Mouse (Mus musculus) embryonic facial prominence, embryonic 10.5 days (tissue): ENCODE measurements around the gene Fam186b. TPM values are rescaled to one million over a fixed set of nuclear protein-coding genes. Genes with fewer than 3 reads are reported as not detected.

Experiments
- DNase-seq: peaks from one replicate; pipeline ENCODE4 v3.0.0-alpha.2; 2017; ENCODE audit warnings: low spot score
- H3K27ac ChIP-seq: fragments of 300-500 bp; sonication (generic); replicated peaks from 2 replicates; pipeline ENCODE4 v1.5.1; 2016; ENCODE audit warnings: mild to moderate bottlenecking
- H3K27me3 ChIP-seq: fragments of 300-500 bp; sonication (generic); replicated peaks from 2 replicates; pipeline ENCODE4 v1.6.1; 2016; ENCODE audit warnings: low read depth, mild to moderate bottlenecking; ENCODE audit not compliant: poor library complexity, severe bottlenecking
- H3K36me3 ChIP-seq: fragments of 300-500 bp; sonication (generic); replicated peaks from 2 replicates; pipeline ENCODE4 v1.6.1; 2016; ENCODE audit warnings: mild to moderate bottlenecking, moderate library complexity
- H3K4me1 ChIP-seq: fragments of 300-500 bp; sonication (generic); 2 replicates; pipeline ENCODE4 v1.6.1; 2016
- H3K4me3 ChIP-seq: fragments of 300-500 bp; sonication (generic); 2 replicates; pipeline ENCODE4 v1.5.1; 2016; ENCODE audit warnings: mild to moderate bottlenecking, moderate library complexity
- H3K9me3 ChIP-seq: fragments of 300-500 bp; sonication (generic); 2 replicates; pipeline ENCODE4 v1.6.1; 2016; ENCODE audit warnings: mild to moderate bottlenecking
- WGBS: fragments of 180-500 bp; shearing (Covaris S2); methylation state at CpG from one replicate; pipeline ENCODE4 v1.1.7; 2016; 5-methylcytosine and 5-hydroxymethylcytosine counted together
- polyA plus RNA-seq: library from polyadenylated mRNA; unstranded; fragments of >200 nt; fragmentation: Nextera tagmentation; extraction: Ambion mirVana; gene quantifications from 2 replicates; pipeline ENCODE4 v1.2.1, GENCODE M21; 2016

Fam186b gene
- polyA plus RNA-seq, result 0.30 TPM in 1 of 2 replicates, not detected in the other

DNA sequence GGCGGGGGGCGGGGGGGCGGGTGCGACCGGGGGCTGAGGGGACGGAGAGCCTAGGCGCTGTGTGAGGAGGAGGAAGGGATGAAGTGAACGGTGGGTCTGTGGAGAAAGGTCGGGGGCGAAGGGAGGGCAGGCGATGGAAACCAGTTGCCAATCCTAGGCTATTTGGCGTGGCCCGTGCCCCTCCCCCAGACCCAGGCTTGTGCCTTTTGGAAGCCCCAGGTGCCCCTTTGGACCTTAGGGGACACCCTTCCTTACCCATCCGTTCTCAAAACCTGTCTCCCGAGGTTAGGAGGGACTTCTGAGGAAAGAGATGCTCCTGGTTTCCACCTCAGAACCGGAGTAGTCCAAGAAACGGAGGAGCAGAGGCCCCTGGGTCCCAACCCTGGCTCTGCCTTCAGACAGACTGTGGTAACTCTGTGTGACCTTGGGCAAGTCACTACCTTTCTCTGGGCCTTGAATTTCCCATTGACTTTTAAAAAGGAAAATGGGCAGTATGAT, at the start of gene Fam186b:
Fam186b (minus strand) TSS at position 405 of the 498 bp plus-strand sequence.
- under 1% methylated on average over 16 of the region's 17 CpGs for WGBS
- no peak for DNase-seq
- H3K27ac ChIP-seq, result peak within 1 kb of the TSS; percentile 93

DNA sequence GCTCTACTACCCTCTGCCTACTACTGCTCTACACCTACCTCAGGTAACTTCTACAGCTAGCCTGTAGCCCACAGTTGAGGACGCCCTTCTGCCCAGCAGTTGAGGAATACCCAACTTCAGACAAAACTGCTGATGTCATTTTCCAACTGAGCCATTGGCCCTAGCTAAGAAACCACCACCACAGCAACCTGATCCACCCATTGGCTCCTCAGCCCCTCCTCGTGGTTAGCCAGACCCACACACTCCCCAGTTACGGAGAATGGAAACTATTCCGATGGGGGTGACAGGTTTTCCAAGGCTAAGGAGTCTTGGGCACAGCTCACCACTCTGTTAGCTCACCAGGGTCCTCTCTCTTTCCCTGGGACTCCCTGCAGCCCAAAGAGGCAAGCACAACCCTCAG, 49.3 kb upstream of the Fam186b start:
- Histone ChIP-seq H3K27ac (peak overlapping the region; percentile 84), H3K9me3 (no peaks in the 10 kb centered on the region), H3K4me1 (peaks cover 69% of the 10 kb centered on the region)

More for the DNA sequence above, at the start of gene Fam186b:
- peak within 1 kb of the TSS; percentile 81 for H3K4me3 ChIP-seq
- peaks cover 20% of the 10 kb centered on the region for H3K4me1 ChIP-seq
- peaks cover 9% of the 10 kb centered on the region for H3K36me3 ChIP-seq
- H3K27me3 ChIP-seq, result no peaks in the 10 kb centered on the region
- H3K9me3 ChIP-seq, result no peaks in the 10 kb centered on the region

DNA sequence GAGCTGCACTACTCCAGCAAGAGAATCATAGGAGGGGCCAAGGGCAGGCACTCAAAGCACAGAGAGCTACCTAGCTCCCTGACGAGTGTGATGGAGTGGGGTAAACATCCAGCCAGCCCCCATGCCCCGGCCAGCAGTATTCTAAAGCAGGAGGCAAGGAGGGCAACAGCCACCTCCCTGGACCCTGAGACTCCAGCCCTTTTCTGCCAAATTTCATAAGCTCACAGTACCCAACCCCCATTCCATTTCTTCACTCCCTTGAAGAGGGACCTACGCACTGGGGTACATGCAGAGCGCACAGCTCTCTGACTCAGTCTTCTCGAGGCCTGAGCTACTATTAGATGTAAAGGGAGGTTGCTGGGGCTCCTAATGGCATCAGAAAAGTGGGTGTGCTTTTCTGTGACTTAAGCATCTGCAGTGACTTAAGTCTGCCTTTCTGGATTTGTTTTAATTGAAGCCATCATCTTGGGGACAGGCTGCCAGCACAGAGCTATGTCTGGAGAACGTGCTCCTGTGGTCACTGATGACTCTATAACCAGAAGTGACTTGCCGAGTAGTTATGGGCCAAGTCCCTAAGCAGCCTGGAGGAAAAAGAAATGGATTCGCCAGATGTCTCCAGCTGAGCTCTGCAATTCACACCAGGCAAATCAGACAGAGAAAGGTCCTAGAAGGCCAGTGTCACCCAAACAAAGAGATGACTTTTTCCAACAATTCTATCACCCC, 48.6 kb upstream of the Fam186b start:
- no peak for DNase-seq
- Histone ChIP-seq H3K27ac (peak overlapping the region; percentile 84), H3K27me3 (no peaks in the 10 kb centered on the region), H3K4me3 (no peak overlapping the region), H3K9me3 (no peaks in the 10 kb centered on the region), H3K36me3 (peaks cover 7% of the 10 kb centered on the region; the same call in 1 of the 2 replicates), H3K4me1 (peaks cover 71% of the 10 kb centered on the region)
- 58% methylated on average over 8 of the region's 8 CpGs for WGBS

More for the DNA sequence above, 49.3 kb upstream of the Fam186b start:
- Histone ChIP-seq H3K36me3 (peaks cover 7% of the 10 kb centered on the region; the same call in 1 of the 2 replicates), H3K27me3 (no peaks in the 10 kb centered on the region), H3K4me3 (no peak overlapping the region)
- 73% methylated on average over 4 of the region's 4 CpGs for WGBS
- no peak for DNase-seq

DNA sequence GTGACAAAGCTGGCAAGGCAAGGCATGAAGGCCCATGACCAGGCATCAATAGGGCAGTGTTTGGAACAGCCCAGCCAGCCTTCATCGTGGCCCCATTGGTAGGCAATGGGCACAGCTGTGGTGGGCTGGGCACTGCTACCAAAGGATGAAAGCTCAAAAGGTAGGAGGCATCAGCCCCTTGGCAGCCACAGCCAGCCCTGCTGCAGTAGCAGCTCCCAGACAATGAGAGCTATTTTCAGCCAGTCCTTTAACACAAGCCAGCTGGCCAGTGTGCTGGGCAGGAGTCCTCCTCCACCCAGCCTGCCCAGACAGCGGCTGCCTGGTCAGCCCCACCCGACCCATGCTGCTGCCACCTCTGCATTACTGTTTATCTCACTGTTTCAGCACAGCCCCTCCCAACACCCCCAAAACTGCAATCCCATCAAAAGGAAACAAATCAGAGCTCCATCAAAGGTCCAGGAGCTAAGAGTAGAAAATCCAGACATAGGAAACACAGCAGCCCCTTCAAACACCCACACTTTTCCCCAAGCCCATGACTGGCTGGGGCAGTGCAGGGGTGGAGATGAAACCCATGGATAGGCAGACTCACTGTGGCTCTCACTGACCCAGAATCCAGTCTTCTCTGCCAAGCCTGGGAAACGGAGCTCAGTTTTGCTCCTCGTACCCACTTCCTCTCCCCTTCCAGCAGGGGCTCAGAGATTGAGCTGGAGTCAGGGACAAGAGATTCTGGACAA, 47.9 kb upstream of the Fam186b start:
- no peak overlapping the region for H3K4me3 ChIP-seq
- no peaks in the 10 kb centered on the region for H3K9me3 ChIP-seq
- peaks cover 78% of the 10 kb centered on the region for H3K4me1 ChIP-seq
- no peaks in the 10 kb centered on the region for H3K27me3 ChIP-seq
- peak; percentile 57 for DNase-seq
- H3K36me3 ChIP-seq, result 0 out of 2 replicates have a peak, but pooled peaks cover 4% of the 10 kb centered on the region
- WGBS, result 54% methylated on average over 5 of the region's 5 CpGs
- peak overlapping the region; percentile 84 for H3K27ac ChIP-seq

DNA sequence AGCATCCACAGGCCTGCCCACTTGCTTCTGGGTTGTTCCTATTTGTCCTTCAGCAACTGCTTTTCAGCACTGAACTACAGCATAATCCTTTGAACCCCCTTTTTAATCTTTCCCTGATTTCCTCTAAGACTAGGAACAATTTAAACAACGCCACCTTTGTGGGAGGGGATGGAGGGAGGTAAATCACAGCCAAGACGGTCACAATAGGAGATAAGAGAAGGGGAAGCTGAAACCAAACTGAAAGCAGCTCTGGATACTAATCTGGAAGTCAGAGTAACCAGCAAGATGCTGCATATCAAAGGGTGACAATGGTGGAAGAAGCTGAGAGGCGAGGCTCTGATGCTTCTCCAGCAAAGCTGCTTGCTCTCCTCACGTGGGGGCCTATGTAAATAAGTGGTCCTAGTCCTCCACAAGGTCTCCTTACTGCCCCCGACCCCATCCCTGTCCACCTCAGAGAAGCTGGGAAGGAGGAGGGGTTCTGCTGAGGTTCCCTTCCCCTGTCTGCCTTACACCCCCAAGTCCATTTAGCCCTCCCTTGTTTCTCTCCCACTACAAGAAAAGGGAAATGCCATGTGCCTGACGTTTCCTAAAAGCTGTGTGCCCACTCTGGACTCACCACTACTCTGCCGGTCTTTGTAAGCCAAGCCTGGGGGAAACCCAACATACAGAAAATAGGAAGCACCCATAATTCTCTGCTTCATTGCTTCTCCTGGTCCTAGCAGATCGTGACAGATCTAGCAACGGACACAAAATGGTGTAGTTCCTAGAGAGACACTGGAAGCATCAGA, 46.7 kb upstream of the Fam186b start:
- H3K4me3 ChIP-seq, result no peak overlapping the region
- no peaks in the 10 kb centered on the region for H3K9me3 ChIP-seq
- no peaks in the 10 kb centered on the region for H3K27me3 ChIP-seq
- DNase-seq, result no peak
- peak overlapping the region; percentile 84 for H3K27ac ChIP-seq
- 66% methylated on average over 9 of the region's 9 CpGs for WGBS
- peaks cover 10% of the 10 kb centered on the region; the same call in 1 of the 2 replicates for H3K36me3 ChIP-seq
- H3K4me1 ChIP-seq, result peaks cover 78% of the 10 kb centered on the region

DNA sequence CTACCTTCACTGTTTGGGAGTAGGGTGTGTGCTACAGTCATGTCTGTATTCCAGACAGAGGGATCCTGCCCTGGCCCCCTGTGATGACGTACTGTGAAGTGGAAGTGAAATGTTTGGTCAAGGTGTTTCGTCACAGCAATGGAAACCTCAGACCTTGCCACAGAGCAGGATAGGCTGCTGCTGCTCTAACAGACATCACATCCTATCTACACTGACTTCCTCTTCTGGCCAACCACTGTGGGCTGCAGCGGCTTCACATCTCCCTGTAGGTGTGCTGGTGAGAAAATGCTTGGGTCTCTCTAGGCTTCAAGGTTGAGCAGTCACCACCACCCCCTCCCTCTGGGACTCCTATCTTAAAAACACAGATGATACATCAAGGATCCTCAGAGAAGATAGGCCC, 45.4 kb upstream of the Fam186b start:
- no peak for DNase-seq
- H3K4me3 ChIP-seq, result no peak overlapping the region
- peaks cover 10% of the 10 kb centered on the region; the same call in 1 of the 2 replicates for H3K36me3 ChIP-seq
- H3K27ac ChIP-seq, result peak overlapping the region; percentile 84; the same call in 1 of the 2 replicates
- H3K4me1 ChIP-seq, result peaks cover 85% of the 10 kb centered on the region
- no peaks in the 10 kb centered on the region for H3K27me3 ChIP-seq
- WGBS, result 87% methylated on average over 3 of the region's 3 CpGs
- no peaks in the 10 kb centered on the region for H3K9me3 ChIP-seq

DNA sequence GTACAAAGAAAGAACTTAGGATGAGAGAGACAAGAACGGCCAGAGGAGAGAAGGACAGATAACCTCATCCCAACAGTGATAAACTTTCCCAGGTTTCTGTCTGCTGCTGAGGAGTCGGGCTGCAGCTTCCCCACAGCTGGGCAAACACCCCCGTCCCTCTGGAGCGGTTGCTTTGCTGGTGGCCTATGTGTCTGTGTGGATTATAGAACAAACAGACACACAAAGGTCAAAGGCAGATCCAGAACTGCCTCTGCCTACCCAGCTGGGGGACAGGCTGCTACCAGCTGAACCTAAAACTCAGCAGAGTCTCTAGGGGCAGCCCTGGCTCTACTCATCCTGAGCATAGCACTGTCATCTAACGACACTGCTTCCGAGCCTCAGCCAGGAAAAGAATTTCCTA, 44.0 kb upstream of the Fam186b start:
- no peak overlapping the region for H3K4me3 ChIP-seq
- DNase-seq, result no peak
- H3K9me3 ChIP-seq, result no peaks in the 10 kb centered on the region
- 47% methylated on average over 6 of the region's 6 CpGs for WGBS
- no peaks in the 10 kb centered on the region for H3K27me3 ChIP-seq
- H3K27ac ChIP-seq, result peak overlapping the region; percentile 60
- peaks cover 18% of the 10 kb centered on the region for H3K36me3 ChIP-seq
- H3K4me1 ChIP-seq, result peaks cover 91% of the 10 kb centered on the region

DNA sequence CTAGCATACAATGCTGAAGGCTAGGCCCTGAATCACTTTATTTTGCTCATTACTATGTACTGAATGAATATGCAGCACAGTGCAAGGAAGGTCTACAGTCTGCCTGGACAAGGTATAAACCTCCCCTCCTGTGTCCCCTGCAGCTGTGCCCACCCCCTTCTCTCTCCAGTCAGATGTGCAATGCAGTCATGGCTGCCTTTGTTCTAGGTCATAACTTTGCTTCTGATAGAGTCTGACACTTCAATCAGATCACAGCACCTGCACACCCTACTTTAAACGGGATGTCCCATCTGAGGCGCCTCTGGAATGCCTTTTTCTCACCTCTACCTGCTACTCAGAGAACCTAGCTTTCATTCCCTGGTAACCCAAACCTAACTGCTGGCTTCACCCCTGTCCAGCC, 43.2 kb upstream of the Fam186b start:
- Histone ChIP-seq H3K27ac (peak overlapping the region; percentile 60; the same call in 1 of the 2 replicates), H3K4me1 (peaks cover 91% of the 10 kb centered on the region), H3K9me3 (no peaks in the 10 kb centered on the region), H3K27me3 (no peaks in the 10 kb centered on the region), H3K36me3 (peaks cover 21% of the 10 kb centered on the region), H3K4me3 (no peak overlapping the region)
- WGBS, result 73% methylated on average over 2 of the region's 2 CpGs
- DNase-seq, result no peak

DNA sequence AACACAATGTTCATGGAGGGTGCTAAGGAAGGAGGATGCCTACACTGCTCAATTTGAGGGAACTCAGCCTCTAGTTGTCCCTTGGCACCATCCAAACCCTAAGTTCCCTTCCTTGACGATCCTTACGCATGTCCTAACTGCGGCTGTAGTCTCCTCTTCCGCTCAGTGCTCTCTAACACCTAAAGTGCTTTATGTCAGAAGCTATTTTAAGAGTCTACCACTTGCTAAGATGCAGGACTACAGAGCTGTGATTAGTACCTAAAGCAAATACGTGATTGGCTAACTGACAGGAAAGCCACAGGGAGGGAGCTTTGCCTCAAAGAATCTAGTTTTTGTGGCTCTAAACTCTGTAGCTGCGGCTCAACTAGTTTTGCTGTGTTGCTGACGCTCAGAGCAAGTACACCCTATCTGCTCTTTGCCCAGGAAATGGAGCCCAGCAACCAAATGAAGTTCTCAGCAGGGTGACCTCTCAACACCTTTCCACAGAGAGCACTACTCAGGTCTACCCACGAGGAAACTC, 40.2 kb upstream of the Fam186b start:
- Histone ChIP-seq H3K4me3 (no peak overlapping the region), H3K27ac (peak overlapping the region; percentile 26), H3K27me3 (no peaks in the 10 kb centered on the region), H3K4me1 (peaks cover 92% of the 10 kb centered on the region), H3K36me3 (peaks cover 29% of the 10 kb centered on the region), H3K9me3 (no peaks in the 10 kb centered on the region)
- DNase-seq, result no peak
- WGBS, result 82% methylated on average over 8 of the region's 8 CpGs

DNA sequence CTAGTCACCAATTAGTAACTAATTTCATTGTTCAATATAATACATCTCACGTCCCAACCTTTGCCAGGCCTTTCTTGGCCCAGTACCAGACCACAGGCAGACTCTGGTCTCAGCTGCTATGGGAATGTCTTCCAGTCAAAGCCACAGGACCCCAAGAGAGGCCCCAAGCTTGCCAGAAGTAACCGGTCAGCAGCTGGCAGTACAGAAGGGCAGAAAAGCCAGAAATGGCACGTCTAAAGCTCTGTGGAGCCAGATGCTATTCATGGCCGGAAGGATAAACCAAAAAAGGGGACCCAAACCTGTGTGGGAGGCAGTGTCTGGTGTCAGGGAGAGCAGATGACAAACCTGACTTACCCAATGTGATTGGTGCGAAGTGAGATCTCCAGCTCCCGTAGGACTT, 38.8 kb upstream of the Fam186b start:
- Histone ChIP-seq H3K4me3 (no peak overlapping the region), H3K9me3 (no peaks in the 10 kb centered on the region), H3K36me3 (peaks cover 39% of the 10 kb centered on the region), H3K27ac (peak overlapping the region; percentile 94), H3K4me1 (peaks cover 90% of the 10 kb centered on the region), H3K27me3 (no peaks in the 10 kb centered on the region)
- DNase-seq, result no peak
- 84% methylated on average over 6 of the region's 6 CpGs for WGBS

DNA sequence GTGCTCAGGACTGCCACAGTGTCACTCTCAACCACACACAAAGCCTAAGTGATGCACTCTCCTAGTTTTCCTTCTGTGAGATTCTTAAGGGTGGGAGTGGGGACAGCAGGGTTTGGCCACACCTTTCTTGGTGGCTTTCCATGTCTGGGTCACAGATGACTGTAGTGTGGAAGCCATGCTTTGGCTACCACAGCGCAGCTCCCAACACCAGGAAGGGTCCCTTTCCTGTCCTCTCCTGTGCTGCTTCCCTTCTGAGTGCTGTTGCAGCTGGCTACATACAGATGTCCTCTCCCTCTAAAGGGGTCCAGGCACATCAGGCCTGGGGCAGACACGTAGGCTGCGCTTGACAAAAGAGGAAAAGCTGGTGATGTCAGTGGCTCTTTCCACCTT, 38.0 kb upstream of the Fam186b start:
- Histone ChIP-seq H3K4me1 (peaks cover 90% of the 10 kb centered on the region), H3K36me3 (peaks cover 47% of the 10 kb centered on the region)

More for the DNA sequence above, 38.0 kb upstream of the Fam186b start:
- Histone ChIP-seq H3K4me3 (peak overlapping the region; percentile 36), H3K27ac (peak overlapping the region; percentile 94), H3K9me3 (no peaks in the 10 kb centered on the region), H3K27me3 (no peaks in the 10 kb centered on the region)
- WGBS, result 74% methylated on average over 3 of the region's 3 CpGs
- no peak for DNase-seq
